Mouse (Mus musculus) small intestine, adult 2 months (tissue): ENCODE results near the gene Syt17. TPM values are rescaled to one million over a fixed set of nuclear protein-coding genes. Genes with fewer than 3 reads are reported as not detected.

Source experiments
- H3K27ac ChIP-seq: fragments of 200-500 bp; 2 replicates; pipeline ENCODE4 v1.5.1; 2012; ENCODE audit warnings: low read depth, low read length, control low read depth, inconsistent platforms; ENCODE audit not compliant: insufficient read depth
- H3K27me3 ChIP-seq: fragments of 200-500 bp; 2 replicates; pipeline ENCODE4 v1.6.1; 2012; ENCODE audit warnings: mild to moderate bottlenecking, moderate library complexity, low read length, inconsistent platforms; ENCODE audit not compliant: control insufficient read depth, insufficient read depth
- H3K36me3 ChIP-seq: fragments of 200-500 bp; 2 replicates; pipeline ENCODE4 v1.6.1; 2012; ENCODE audit warnings: mild to moderate bottlenecking, low read length, control low read depth, inconsistent platforms; ENCODE audit not compliant: control insufficient read depth, insufficient read depth
- H3K4me1 ChIP-seq: fragments of 200-500 bp; 2 replicates; pipeline ENCODE4 v1.6.1; 2012; ENCODE audit warnings: low read length, inconsistent platforms, mixed read lengths; ENCODE audit not compliant: control insufficient read depth, insufficient read depth, insufficient read length
- H3K4me3 ChIP-seq: fragments of 200-500 bp; 2 replicates; pipeline ENCODE4 v1.5.1; 2012; ENCODE audit warnings: low read depth, mild to moderate bottlenecking, control low read depth, inconsistent platforms, low read length, moderate library complexity
- CTCF ChIP-seq: fragments of 200-500 bp; IDR thresholded peaks from 2 replicates; pipeline ENCODE4 v1.5.1; 2012; ENCODE audit warnings: low read depth, mild to moderate bottlenecking, control low read depth, inconsistent platforms, low read length, moderate library complexity, mixed read lengths; ENCODE audit not compliant: insufficient replicate concordance, insufficient read length; ENCODE audit errors: extremely low read depth
- POLR2A ChIP-seq: fragments of 200-500 bp; IDR thresholded peaks from 2 replicates; pipeline ENCODE4 v1.6.1; 2012; ENCODE audit warnings: low read depth, mild to moderate bottlenecking, control low read depth, inconsistent platforms, low read length, moderate library complexity
- WGBS: fragments of 180-500 bp; shearing (Covaris S2); methylation state at CpG from one replicate; pipeline ENCODE4 v1.1.7; 2018; 5-methylcytosine and 5-hydroxymethylcytosine counted together
- polyA plus RNA-seq: library from polyadenylated mRNA; depleted of rRNA; stranded (reverse); fragments of >200 nt; gene quantifications from 2 replicates; pipeline ENCODE4 v1.2.3, GENCODE M21; 2012

Syt17 gene
- polyA plus RNA-seq, 1 experiment, result 2.9 TPM

DNA sequence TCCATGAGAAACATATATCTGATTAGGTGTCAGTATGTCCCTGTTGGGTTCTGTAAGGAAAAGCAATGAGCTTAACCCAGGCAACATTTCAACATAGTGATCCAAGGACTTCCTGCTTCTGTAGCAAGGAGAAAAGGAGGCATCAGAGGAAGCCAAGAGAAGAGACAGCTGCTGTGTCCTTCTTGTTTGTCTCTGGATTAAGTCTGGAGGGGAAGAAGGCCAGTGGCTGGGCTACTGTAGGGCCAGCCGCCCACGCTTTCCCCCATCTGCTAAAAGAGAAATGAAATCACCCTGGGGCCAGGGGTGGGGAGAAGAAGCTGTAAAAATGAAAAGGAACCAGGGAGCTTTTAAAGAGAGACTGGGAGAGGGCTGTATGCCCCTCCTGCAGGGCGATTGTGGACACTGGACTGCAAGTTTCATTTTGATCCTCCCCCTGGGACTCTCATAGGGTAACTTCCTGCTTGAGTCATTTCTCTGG is 30.9 kb upstream of the Syt17 start:
- Histone ChIP-seq H3K36me3 (no peaks in the 10 kb centered on the region), H3K27ac (peak overlapping the region; percentile 51), H3K4me1 (peaks cover 14% of the 10 kb centered on the region; the same call in 1 of the 2 replicates), H3K27me3 (no peaks in the 10 kb centered on the region), H3K4me3 (no peak overlapping the region)
- WGBS, result 50% methylated on average over 3 of the region's 3 CpGs
- TF ChIP-seq CTCF, result no peak
- no peak for TF ChIP-seq POLR2A

DNA sequence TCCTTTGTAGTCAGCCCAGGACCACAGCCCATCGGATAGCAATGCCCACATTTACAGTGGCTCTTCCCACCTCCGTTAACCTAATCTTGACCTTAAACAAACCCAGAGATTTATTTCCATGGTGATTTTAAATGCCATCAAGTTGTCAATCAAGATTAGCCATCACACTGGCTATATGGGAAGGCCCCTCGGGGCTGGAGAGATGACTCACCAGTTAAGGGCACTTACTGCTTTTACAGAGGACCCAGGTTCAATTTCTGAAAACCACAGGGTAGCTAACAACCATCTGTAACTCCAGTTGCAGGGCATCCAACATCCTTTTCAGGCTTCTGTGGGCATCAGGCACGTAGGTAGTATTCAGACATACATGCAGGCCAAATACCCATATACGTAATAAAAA is 28.4 kb upstream of the Syt17 start:
- peaks cover 6% of the 10 kb centered on the region; the same call in 1 of the 2 replicates for H3K4me1 ChIP-seq
- H3K27ac ChIP-seq, result no peak overlapping the region
- no peaks in the 10 kb centered on the region for H3K27me3 ChIP-seq
- WGBS, result 72% methylated on average over 5 of the region's 5 CpGs
- no peaks in the 10 kb centered on the region for H3K36me3 ChIP-seq
- no peak for TF ChIP-seq POLR2A
- TF ChIP-seq CTCF, result no peak
- no peak overlapping the region for H3K4me3 ChIP-seq

DNA sequence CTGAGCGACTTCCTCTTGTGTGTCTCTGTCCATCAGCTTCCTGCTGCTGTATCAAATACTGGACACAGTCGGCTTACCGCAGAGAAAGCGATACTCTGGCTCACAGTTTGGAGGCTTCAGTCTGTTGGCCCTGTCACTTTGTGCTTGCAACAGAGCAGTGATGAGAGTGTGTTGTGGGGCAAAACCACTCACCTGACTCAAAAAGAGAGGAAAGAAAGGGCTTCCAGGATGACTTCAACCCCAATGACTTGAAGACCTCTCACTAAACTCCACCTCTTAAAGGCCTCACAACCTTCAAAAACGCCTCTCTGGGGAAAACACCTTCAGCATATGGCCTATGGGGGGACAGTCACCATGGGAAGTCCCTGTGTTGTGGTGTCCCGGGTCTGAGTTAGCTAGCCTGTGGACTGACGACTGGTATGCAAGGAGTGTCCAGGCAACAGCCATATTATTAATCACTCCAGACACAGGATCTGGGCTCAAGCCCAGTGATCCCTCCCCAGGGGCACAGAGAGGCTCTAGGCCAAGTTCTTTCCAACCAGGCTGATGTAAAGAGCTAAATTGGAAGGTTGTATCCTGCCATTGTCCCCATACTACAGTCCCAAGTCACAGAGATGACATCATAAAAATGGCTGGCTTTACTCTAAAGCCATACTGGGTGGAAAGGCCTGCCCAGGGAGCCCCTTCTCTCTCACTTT is 27.1 kb upstream of the Syt17 start:
- WGBS, result 82% methylated on average over 7 of the region's 7 CpGs
- Histone ChIP-seq H3K27me3 (no peaks in the 10 kb centered on the region), H3K36me3 (no peaks in the 10 kb centered on the region), H3K4me1 (peaks cover 13% of the 10 kb centered on the region; the same call in 1 of the 2 replicates), H3K27ac (no peak overlapping the region), H3K4me3 (no peak overlapping the region)
- no peak for TF ChIP-seq POLR2A
- TF ChIP-seq CTCF, result no peak

- TF ChIP-seq POLR2A, result no peak
- no peak for TF ChIP-seq CTCF
- H3K4me3 ChIP-seq, result no peak overlapping the region
- H3K27ac ChIP-seq, result 0 out of 2 replicates have a peak overlapping the region, but pooled peaks have one; percentile 45
- peaks cover 12% of the 10 kb centered on the region; the same call in 1 of the 2 replicates for H3K4me1 ChIP-seq
- WGBS, result 35% methylated on average over 1 of the region's 1 CpGs
- no peaks in the 10 kb centered on the region for H3K36me3 ChIP-seq
- no peaks in the 10 kb centered on the region for H3K27me3 ChIP-seq
Measured at GRCm38 (mm10) chr7:118472886-118473285, 24.9 kb upstream of the Syt17 start.

DNA sequence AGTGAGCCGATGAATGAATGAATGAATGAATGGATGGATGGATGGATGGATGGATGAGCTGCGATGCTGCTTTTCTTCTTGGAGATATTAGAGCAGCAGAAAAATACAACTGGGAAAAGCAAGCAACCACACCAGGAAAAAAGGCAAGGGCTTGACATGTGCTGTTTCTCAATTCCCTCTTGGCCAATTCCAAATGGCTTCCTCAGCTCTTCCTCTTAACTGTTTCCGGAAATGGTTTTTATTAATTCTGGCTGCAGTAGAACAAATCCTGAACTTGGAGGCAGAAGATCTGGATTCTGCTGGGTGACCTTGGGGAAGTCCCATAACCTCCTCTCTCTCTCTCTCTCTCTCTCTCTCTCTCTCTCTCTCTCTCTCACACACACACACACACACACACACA is 20.0 kb upstream of the Syt17 start:
- no peak for TF ChIP-seq CTCF
- no peak for TF ChIP-seq POLR2A
- Histone ChIP-seq H3K4me1 (peaks cover 13% of the 10 kb centered on the region; the same call in 1 of the 2 replicates), H3K4me3 (no peak overlapping the region), H3K27ac (no peak overlapping the region), H3K27me3 (no peaks in the 10 kb centered on the region), H3K36me3 (no peaks in the 10 kb centered on the region)
- WGBS, result 87% methylated on average over 3 of the region's 3 CpGs

GRCm38 (mm10) chr7:118464432-118464831 is 16.4 kb upstream of the Syt17 start:
- TF ChIP-seq POLR2A, result no peak
- TF ChIP-seq CTCF, result no peak
- Histone ChIP-seq H3K36me3 (no peaks in the 10 kb centered on the region), H3K27me3 (no peaks in the 10 kb centered on the region), H3K4me1 (peaks cover 7% of the 10 kb centered on the region; the same call in 1 of the 2 replicates), H3K27ac (no peak overlapping the region), H3K4me3 (no peak overlapping the region)
- 15% methylated on average over 4 of the region's 4 CpGs for WGBS

GRCm38 (mm10) chr7:118462818-118463762 is 15.1 kb upstream of the Syt17 start:
- Histone ChIP-seq H3K4me3 (no peak overlapping the region), H3K27ac (0 out of 2 replicates have a peak overlapping the region, but pooled peaks have one; percentile 6), H3K27me3 (no peaks in the 10 kb centered on the region), H3K36me3 (no peaks in the 10 kb centered on the region), H3K4me1 (peaks cover 7% of the 10 kb centered on the region; the same call in 1 of the 2 replicates)
- 55% methylated on average over 11 of the region's 11 CpGs for WGBS
- TF ChIP-seq CTCF (no peak), POLR2A (no peak)
